Mouse (Mus musculus): ENCODE data around the gene Tshz2. TPM values are rescaled to one million over a fixed set of nuclear protein-coding genes. Genes with fewer than 3 reads are reported as not detected.

The Tshz2 gene
- polyA plus RNA-seq, 1 experiment: 42.6 TPM

DNA sequence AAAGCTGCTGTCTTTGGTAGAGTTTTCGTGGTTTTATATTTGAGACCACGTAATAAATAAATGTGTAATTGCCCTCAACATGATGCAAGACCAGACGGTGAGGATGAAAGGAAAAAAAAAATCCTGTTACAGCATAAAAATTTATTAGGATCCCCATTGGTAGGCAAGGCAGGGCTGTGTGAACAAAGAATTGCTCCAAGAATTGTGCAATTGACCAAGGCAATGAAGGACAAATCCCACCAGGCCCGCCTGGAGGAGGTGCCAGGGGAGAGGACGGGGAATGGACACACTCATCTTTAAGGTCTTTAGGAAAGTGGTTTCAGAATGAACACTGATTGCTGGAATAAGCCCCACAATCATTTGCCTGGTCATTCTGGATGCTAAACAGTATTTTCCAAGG is 154.6 kb downstream of the Tshz2 start:
- TF ChIP-seq CTCF (IDR thresholded peaks at IDR 0.05; ENCODE audit: borderline replicate concordance, extremely low read depth, insufficient read depth, insufficient read length) (no peak), POLR2A (IDR thresholded peaks at IDR 0.05; ENCODE audit: borderline replicate concordance, extremely low read depth, insufficient read depth, insufficient read length, poor library complexity, severe bottlenecking) (no peak)
- no peak for DNase-seq (ENCODE audit: low read depth)

DNA sequence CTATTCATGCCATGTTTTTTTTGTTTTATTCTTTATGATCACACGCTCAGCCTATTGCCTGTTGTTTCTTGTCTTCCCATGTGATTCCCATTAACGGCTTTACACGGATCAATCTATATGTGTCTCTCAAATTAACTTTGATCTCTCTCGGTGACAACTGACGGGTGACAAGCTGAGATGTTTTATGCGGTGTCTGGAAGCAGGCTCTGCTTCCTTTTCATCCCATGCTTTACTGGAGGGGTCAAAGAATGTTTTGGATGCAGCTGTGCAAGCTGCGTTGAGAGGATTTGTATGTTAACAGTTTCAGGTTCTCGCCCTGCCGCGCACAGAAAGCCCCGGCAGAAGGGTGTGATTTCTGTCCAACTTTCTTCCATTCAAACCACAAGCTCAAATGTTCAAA is 155.1 kb downstream of the Tshz2 start:
- TF ChIP-seq POLR2A (IDR thresholded peaks at IDR 0.05; ENCODE audit: borderline replicate concordance, extremely low read depth, insufficient read depth, insufficient read length, poor library complexity, severe bottlenecking) (no peak), CTCF (IDR thresholded peaks at IDR 0.05; ENCODE audit: borderline replicate concordance, extremely low read depth, insufficient read depth, insufficient read length) (no peak)
- DNase-seq (ENCODE audit: low read depth): peak; percentile 43

DNA sequence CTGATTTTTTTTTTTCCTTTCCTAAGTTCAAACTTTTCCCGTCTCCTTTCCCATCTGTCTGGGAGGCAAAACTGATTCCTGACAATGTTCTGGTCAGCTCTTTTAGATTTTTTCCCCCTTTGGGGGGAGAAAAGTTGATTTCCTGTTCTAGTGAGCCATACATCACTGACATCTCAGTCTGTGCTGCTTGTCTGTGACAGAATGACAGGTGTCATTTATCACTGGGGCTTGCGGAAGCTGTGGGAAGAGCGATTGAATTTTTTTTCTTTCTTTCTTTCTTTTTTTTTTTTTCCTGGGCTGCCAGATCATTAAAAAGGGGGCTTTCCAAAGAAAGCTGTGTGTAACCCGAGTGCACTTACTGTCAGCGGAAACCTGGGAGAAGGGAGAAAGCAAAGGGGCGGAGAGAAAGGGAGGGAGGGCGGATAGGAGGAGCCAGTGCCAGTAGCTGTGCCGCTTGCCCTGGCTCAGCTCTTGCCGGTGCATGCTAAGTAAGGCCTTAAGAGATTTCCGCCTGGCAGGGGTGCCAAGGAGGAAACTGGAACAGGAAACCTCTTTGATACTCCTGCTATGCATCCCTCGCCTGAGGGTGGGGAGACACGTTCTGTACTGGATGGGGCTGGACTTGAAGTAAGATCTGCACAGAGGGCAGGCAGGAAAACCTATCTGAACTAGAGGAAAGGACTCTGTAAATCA is 157.8 kb downstream of the Tshz2 start:
- peak; percentile 91 for DNase-seq (ENCODE audit: low read depth)
- TF ChIP-seq POLR2A (IDR thresholded peaks at IDR 0.05; ENCODE audit: borderline replicate concordance, extremely low read depth, insufficient read depth, insufficient read length, poor library complexity, severe bottlenecking) (no peak), CTCF (IDR thresholded peaks at IDR 0.05; ENCODE audit: borderline replicate concordance, extremely low read depth, insufficient read depth, insufficient read length) (no peak)

DNA sequence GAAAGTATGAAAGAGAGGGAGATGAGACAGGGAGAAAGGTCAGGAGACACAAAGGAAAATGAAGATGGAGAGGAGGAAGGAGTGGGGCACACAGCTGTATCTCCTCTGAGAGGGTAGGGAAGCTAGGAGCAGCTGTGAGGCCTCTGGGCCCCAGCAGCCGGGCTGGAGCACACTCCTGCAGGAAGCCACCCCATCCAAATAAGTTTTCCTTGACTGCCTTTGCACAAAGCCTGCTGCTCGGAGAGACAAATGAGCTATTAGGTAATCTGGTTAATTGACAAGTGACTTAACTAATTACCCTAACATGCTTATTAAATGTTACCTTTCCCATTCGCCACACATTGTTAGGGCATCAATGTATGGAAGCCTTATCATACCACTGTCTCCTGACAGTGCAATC is 159.9 kb downstream of the Tshz2 start:
- peak; percentile 68 for DNase-seq (ENCODE audit: low read depth)
- TF ChIP-seq CTCF (IDR thresholded peaks at IDR 0.05; ENCODE audit: borderline replicate concordance, extremely low read depth, insufficient read depth, insufficient read length): no peak
- TF ChIP-seq POLR2A (IDR thresholded peaks at IDR 0.05; ENCODE audit: borderline replicate concordance, extremely low read depth, insufficient read depth, insufficient read length, poor library complexity, severe bottlenecking): no peak

DNA sequence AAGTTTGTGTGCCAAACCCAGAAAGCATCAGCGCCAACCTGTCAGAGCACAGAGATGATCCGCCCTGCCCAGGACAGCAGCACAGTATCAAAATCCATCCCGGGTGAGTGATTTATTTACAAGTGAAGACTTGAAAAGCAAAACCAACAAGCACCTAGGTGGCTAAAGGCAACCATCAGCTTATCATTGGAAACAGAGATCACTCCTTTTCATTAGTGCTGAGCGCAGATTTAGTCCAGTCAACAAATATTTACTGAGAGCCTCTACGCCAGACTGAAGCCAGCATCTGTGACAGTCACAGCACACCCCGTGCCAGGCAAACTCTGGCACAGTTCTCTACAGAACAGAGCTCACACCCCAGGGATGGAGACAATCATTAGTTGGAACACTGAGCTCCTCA is 169.4 kb downstream of the Tshz2 start:
- peak; percentile 48 for DNase-seq (ENCODE audit: low read depth)
- TF ChIP-seq CTCF (IDR thresholded peaks at IDR 0.05; ENCODE audit: borderline replicate concordance, extremely low read depth, insufficient read depth, insufficient read length) (no peak), POLR2A (IDR thresholded peaks at IDR 0.05; ENCODE audit: borderline replicate concordance, extremely low read depth, insufficient read depth, insufficient read length, poor library complexity, severe bottlenecking) (no peak)

DNA sequence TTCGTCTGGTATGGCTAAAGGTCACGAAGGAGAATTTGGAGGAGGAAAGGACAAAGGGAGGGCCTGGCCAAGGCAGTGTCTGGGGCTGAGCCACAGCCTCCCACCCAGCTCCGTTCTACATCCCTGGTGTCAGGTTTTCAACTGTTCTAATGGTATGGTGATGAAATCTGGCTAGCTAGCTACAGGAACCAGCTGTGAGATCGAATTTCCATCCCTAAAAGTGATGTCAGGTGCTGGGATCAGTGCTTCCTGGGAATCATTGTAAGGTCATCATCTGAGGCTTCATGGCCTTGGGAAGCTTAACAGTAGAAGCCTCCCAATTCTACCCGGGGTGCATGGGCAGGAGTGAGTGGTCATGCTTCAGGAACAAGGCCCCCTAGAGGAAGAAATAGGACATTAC is 171.6 kb downstream of the Tshz2 start:
- TF ChIP-seq CTCF (IDR thresholded peaks at IDR 0.05; ENCODE audit: borderline replicate concordance, extremely low read depth, insufficient read depth, insufficient read length) (peak; percentile 3; the same call in 1 of the 2 replicates), POLR2A (IDR thresholded peaks at IDR 0.05; ENCODE audit: borderline replicate concordance, extremely low read depth, insufficient read depth, insufficient read length, poor library complexity, severe bottlenecking) (no peak)
- no peak for DNase-seq (ENCODE audit: low read depth)

DNA sequence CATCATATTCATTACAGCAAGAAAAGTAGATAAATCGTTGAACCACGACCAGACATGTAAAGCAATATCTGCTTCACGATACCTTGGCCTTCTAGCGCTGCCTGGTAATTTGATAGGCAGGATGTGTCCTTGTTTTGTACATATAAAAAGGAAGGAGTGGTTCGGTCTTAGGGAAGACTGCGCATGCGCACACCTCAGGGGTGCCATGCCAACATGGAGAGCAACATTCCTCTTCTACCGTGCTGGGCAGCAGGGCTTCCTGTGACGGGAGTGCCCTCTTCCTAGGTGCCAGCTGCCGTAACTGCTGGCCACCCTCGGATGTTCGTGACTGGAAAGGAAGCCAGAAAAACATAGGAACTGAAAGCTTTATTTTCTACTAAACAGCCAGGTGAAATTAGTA is 172.7 kb downstream of the Tshz2 start:
- TF ChIP-seq CTCF (IDR thresholded peaks at IDR 0.05; ENCODE audit: borderline replicate concordance, extremely low read depth, insufficient read depth, insufficient read length) (no peak), POLR2A (IDR thresholded peaks at IDR 0.05; ENCODE audit: borderline replicate concordance, extremely low read depth, insufficient read depth, insufficient read length, poor library complexity, severe bottlenecking) (no peak)
- no peak for DNase-seq (ENCODE audit: low read depth)

DNA sequence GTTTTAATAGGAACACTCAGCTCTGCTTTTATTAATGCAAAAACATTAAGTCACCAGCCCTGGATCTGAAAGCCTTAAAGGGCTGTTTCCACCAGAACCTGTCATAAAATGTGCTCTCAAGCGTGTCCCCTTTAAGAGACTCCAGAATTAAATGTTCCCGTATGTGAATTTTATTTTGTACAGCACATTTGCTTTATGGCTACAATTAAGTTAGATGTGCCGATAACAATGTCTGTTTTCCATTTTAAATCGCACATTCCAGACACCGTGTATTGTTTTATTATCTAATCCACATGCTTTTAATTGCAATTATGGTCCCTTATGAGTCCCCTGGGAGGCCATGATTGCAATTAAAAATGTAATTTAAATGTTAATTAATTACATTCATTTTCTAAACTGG is 178.8 kb downstream of the Tshz2 start:
- TF ChIP-seq CTCF (IDR thresholded peaks at IDR 0.05; ENCODE audit: borderline replicate concordance, extremely low read depth, insufficient read depth, insufficient read length): no peak

DNA sequence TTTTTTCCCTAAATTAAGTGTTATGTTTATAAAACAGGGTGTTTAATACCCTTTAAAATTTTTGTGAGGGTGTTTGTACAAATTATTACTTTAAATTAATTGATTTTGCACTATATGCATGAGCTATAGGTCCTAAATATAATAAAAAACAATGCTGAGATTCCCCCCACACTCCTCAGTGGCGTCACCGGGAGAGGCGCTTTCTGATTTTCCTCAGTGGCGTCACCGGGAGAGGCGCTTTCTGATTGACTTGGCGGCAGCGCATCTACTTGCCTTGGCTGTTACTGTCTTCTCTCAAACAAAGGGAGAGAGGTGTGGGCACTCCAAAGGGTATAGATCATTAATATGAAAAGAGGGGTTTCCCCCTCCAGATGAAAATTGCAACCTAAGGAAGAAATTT is 179.2 kb downstream of the Tshz2 start:
- peak; percentile 65 for DNase-seq (ENCODE audit: low read depth)
- TF ChIP-seq POLR2A (IDR thresholded peaks at IDR 0.05; ENCODE audit: borderline replicate concordance, extremely low read depth, insufficient read depth, insufficient read length, poor library complexity, severe bottlenecking) (no peak), CTCF (IDR thresholded peaks at IDR 0.05; ENCODE audit: borderline replicate concordance, extremely low read depth, insufficient read depth, insufficient read length) (no peak)

More for the DNA sequence above, 178.8 kb downstream of the Tshz2 start:
- peak; percentile 65 for DNase-seq (ENCODE audit: low read depth)

DNA sequence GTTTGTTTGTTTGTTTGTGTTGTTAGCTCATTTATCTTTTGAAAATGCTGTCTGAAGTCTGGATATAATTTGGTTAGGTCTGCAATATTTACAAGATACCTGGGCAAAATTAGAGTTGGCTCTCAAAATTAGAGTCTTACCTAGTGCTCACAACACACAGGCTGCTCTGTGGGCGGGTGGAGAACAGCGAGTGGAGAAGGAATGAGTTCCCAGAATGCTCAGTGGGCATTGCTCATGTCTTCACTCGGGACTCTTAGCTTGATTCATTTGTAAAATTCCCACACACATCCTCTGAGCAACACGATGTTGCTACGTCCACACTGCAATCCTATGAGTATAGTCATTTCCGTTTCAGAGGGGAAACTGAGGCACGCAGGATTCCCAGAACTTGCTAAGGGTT is 180.1 kb downstream of the Tshz2 start:
- DNase-seq (ENCODE audit: low read depth): no peak
- TF ChIP-seq CTCF (IDR thresholded peaks at IDR 0.05; ENCODE audit: borderline replicate concordance, extremely low read depth, insufficient read depth, insufficient read length) (no peak), POLR2A (IDR thresholded peaks at IDR 0.05; ENCODE audit: borderline replicate concordance, extremely low read depth, insufficient read depth, insufficient read length, poor library complexity, severe bottlenecking) (no peak)

DNA sequence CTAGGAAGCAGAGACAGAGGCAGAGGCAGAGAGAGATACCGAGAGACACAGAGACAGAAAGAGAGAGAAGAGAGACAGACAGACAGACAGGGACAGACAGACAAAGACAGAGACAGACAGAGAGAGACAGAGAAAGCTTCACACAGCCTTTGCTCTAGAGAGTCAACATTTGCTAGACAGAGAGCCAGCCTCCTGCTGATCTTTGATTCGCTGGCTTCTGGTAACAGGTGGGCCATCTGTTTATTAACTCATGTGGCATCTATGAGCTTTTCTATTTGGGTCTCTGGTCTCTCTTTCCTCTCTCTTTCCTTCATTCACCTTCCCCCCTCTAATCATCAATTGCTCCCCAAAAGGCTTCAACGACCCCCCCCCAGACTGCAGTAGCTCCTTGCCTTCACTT is 181.5 kb downstream of the Tshz2 start:
- TF ChIP-seq POLR2A (IDR thresholded peaks at IDR 0.05; ENCODE audit: borderline replicate concordance, extremely low read depth, insufficient read depth, insufficient read length, poor library complexity, severe bottlenecking): no peak
- TF ChIP-seq CTCF (IDR thresholded peaks at IDR 0.05; ENCODE audit: borderline replicate concordance, extremely low read depth, insufficient read depth, insufficient read length): no peak
- no peak for DNase-seq (ENCODE audit: low read depth)

DNA sequence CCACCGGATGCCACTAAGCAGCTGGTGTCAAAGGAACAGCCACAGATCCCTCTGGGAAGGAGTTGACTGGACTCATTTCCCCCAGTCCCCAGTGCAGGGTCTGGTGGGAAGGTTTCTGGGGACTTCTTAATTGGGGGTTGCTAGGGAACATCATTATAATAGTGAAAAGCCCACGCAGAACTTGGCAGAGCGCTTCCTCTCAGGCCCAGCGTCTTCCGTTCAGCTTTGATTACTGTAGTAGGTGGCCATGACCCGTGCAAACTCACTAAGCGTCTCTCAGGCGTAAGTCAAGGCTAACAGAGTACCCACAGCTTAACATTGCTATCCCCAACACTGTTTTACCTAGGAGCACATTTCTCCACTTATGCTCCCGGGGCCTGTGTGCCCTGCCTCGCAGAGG is 181.9 kb downstream of the Tshz2 start:
- peak; percentile 87 for DNase-seq (ENCODE audit: low read depth)

More for the DNA sequence above, 181.9 kb downstream of the Tshz2 start:
- no peak for TF ChIP-seq POLR2A (IDR thresholded peaks at IDR 0.05; ENCODE audit: borderline replicate concordance, extremely low read depth, insufficient read depth, insufficient read length, poor library complexity, severe bottlenecking)
- TF ChIP-seq CTCF (IDR thresholded peaks at IDR 0.05; ENCODE audit: borderline replicate concordance, extremely low read depth, insufficient read depth, insufficient read length): no peak
